Comparison of ENCODE assay signal across 11 mouse cellular contexts in genomic region chr3:79110153-79110552, GRCm38 (mm10).
DNase-seq lines count a peak whose midpoint lies in the region; ATAC-seq and TF ChIP-seq lines count a peak whose summit lies in the region.
"Had no signal": no experiment of that assay in that cellular context is flagged by ENCODE, and none has a peak within 500 bp of the region (broad histone marks: within the 10 kb centered on the region; RNA-seq: fewer than 3 reads in every experiment).

No protein-coding gene starts in this region.

- no peaks in the 10 kb centered on the region for H3K27me3 ChIP-seq in liver, adult 2 months (ENCODE audit: control insufficient read depth, insufficient read depth, low read length)
- no peaks in the 10 kb centered on the region for H3K27me3 ChIP-seq in liver, embryonic 11.5 days (replicated peaks; ENCODE audit: control insufficient read depth, insufficient read depth, low read length)
- H3K27me3 ChIP-seq: embryonic facial prominence, embryonic 12.5 days; stomach, embryonic 15.5 days had no signal

- WGBS in liver, adult 2 months, result 94% methylated on average over 6 of the region's 6 CpGs
- 84% methylated on average over 6 of the region's 6 CpGs for WGBS in liver, embryonic 11.5 days
- WGBS in bone marrow, adult 2 months, result 87% methylated on average over 6 of the region's 6 CpGs

- H3K9ac ChIP-seq in liver, adult 2 months (ENCODE audit: low read depth, low read length), result no peak overlapping the region
- no peak overlapping the region for H3K9ac ChIP-seq in liver, embryonic 11.5 days (ENCODE audit: low read depth, low read length)
- H3K9ac ChIP-seq: embryonic facial prominence, embryonic 12.5 days; stomach, embryonic 15.5 days had no signal

- peak; percentile 80 for TF ChIP-seq CTCF in liver, adult 2 months (IDR thresholded peaks at IDR 0.05; ENCODE audit: low read depth, low read length)
- peak; percentile 60 for TF ChIP-seq CTCF in bone marrow, adult 2 months (IDR thresholded peaks at IDR 0.05; ENCODE audit: control insufficient read depth, insufficient read depth, low read length)

- H3K79me2 ChIP-seq in liver, adult 2 months (ENCODE audit: control insufficient read depth, insufficient read depth, low read length), result peaks cover 7% of the 10 kb centered on the region; the same call in 1 of the 2 replicates

- H3K4me3 ChIP-seq in liver, adult 2 months (ENCODE audit: insufficient read depth, low read depth, low read length), result no peak overlapping the region
- H3K4me3 ChIP-seq in liver, embryonic 11.5 days (ENCODE audit: low read depth, low read length), result no peak overlapping the region
- no peak overlapping the region for H3K4me3 ChIP-seq in bone marrow, adult 2 months (replicated peaks; ENCODE audit: control insufficient read depth, low read depth, low read length)
- H3K4me3 ChIP-seq: embryonic facial prominence, embryonic 12.5 days; myocyte; stomach, embryonic 15.5 days had no signal

- no peak for ATAC-seq in liver, embryonic 11.5 days (replicated peaks; ENCODE audit: low FRiP score)
- no peak for ATAC-seq in megakaryocyte, adult 5-6 weeks (ENCODE audit: poor library complexity, severe bottlenecking)

- H3K4me1 ChIP-seq in liver, adult 2 months (ENCODE audit: control insufficient read depth, insufficient read depth, low read length), result no peaks in the 10 kb centered on the region
- H3K4me1 ChIP-seq in liver, embryonic 11.5 days (replicated peaks; ENCODE audit: control insufficient read depth, insufficient read depth, low read length), result no peaks in the 10 kb centered on the region
- no peaks in the 10 kb centered on the region for H3K4me1 ChIP-seq in bone marrow, adult 2 months (ENCODE audit: control insufficient read depth, insufficient read depth, low read length)
- H3K4me1 ChIP-seq: embryonic facial prominence, embryonic 12.5 days; stomach, embryonic 15.5 days had no signal

- no peak overlapping the region for H3K27ac ChIP-seq in liver, adult 2 months (replicated peaks; ENCODE audit: insufficient read depth, low read depth, low read length)
- no peak overlapping the region for H3K27ac ChIP-seq in liver, embryonic 11.5 days (ENCODE audit: low read depth, low read length)
- H3K27ac ChIP-seq in bone marrow, adult 2 months (ENCODE audit: control insufficient read depth, insufficient read depth, low read depth, low read length, poor library complexity), result no peak overlapping the region
- H3K27ac ChIP-seq: embryonic facial prominence, embryonic 12.5 days; stomach, embryonic 15.5 days had no signal

- peaks cover 2% of the 10 kb centered on the region; the same call in 1 of the 2 replicates for H3K36me3 ChIP-seq in liver, adult 2 months (ENCODE audit: control insufficient read depth, insufficient read depth, low read length)
- H3K36me3 ChIP-seq in liver, embryonic 11.5 days (ENCODE audit: control insufficient read depth, insufficient read depth, low read length), result no peaks in the 10 kb centered on the region
- H3K36me3 ChIP-seq: stomach, embryonic 15.5 days had no signal

- H3K9me3 ChIP-seq in liver, embryonic 11.5 days (ENCODE audit: control insufficient read depth, low read length), result no peaks in the 10 kb centered on the region
- H3K9me3 ChIP-seq: embryonic facial prominence, embryonic 12.5 days; stomach, embryonic 15.5 days had no signal

- no peak overlapping the region for H3K4me2 ChIP-seq in liver, embryonic 11.5 days
- H3K4me2 ChIP-seq: embryonic facial prominence, embryonic 12.5 days; stomach, embryonic 15.5 days had no signal

- no peak for TF ChIP-seq POLR2A in liver, adult 2 months (IDR thresholded peaks at IDR 0.05; ENCODE audit: extremely low read depth, insufficient read depth, low read length)
- TF ChIP-seq POLR2A in bone marrow, adult 2 months (IDR thresholded peaks at IDR 0.05; ENCODE audit: borderline replicate concordance, control insufficient read depth, low read depth, low read length), result no peak

- peak; percentile 32 for DNase-seq in embryo, embryonic 10 days (ENCODE audit: low spot score)
- no peak for DNase-seq in embryo, embryonic 11 days
- peak; percentile 26 for DNase-seq in liver, adult 2 months (ENCODE audit: extremely low read depth, low read depth, low spot score)
- no peak for DNase-seq in liver, embryonic 11.5 days (ENCODE audit: low spot score)
- peak; percentile 51 to 78 for DNase-seq in spleen, postnatal 4 days (ENCODE audit: low spot score in 2 of 2)
- DNase-seq in adrenal gland, postnatal 4 days (ENCODE audit: low spot score in 2 of 2), result no peak

Comparison
In these comparisons a context has a peak if more than half of its experiments do, and no peak if none do; other contexts are left out.
1. DNase-seq: peak in embryo, embryonic 10 days (single experiment), liver, adult 2 months (single experiment) and spleen, postnatal 4 days (2 of 2); none in embryo, embryonic 11 days (single experiment), liver, embryonic 11.5 days (single experiment) and adrenal gland, postnatal 4 days (0 of 2).